Mouse (Mus musculus): ENCODE measurements around the gene Synpo2. TPM values are rescaled to one million over a fixed set of nuclear protein-coding genes. Genes with fewer than 3 reads are reported as not detected.
"Not testable (repeated sequence)": the region's sequence is repeated elsewhere in the genome, so short reads cannot be mapped to it uniquely, and the experiment has no call there.

Synpo2 gene
- total RNA-seq, 2 experiments from 2014 or later, result 0.28 TPM; not detected in 1

- no peak for ATAC-seq (replicated peaks; ENCODE audit: poor library complexity, severe bottlenecking)
Measured at GRCm38 (mm10) chr3:123140134-123140533, 95.8 kb downstream of the Synpo2 start.

GRCm38 (mm10) chr3:123139619-123140018, 96.3 kb downstream of the Synpo2 start:
- no peak for ATAC-seq (replicated peaks; ENCODE audit: poor library complexity, severe bottlenecking)

GRCm38 (mm10) chr3:123138274-123139003, 97.5 kb downstream of the Synpo2 start:
- ATAC-seq (replicated peaks; ENCODE audit: poor library complexity, severe bottlenecking), result no peak

- ATAC-seq (replicated peaks; ENCODE audit: poor library complexity, severe bottlenecking), result no peak
Measured at GRCm38 (mm10) chr3:123132101-123132500, 103.8 kb downstream of the Synpo2 start.

DNA sequence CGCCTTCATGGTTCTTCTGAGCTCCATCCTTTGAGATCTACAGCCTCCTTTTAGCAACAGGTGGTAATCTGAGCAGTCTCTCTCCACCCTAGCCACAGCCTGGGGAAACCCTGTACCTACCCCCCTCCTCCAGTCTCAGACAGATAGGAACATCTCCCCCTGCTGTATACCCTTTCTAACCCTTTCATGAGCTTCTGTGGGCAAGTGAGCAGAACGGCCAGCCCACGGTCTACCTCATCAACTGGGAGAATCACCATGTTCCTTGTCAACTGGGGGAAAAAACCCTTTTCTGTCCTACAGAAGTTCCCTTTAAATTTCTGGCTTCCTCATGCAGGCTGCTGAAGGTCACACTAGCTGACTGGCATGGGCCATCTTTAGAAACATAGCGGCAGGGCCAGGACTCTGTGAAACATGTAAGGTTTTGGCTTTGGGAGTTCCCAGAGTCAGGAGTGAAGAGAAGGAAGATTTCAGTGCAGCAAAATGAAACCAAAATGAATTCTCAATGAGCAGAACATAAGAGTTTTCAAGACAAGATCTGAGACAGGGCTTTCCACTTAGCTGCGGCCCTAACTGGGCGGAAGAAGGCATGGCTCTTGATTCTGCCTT, 104.7 kb downstream of the Synpo2 start:
- no peak for ATAC-seq (replicated peaks; ENCODE audit: poor library complexity, severe bottlenecking)

- ATAC-seq (replicated peaks; ENCODE audit: poor library complexity, severe bottlenecking), result no peak
Measured at GRCm38 (mm10) chr3:123130314-123131150, 105.4 kb downstream of the Synpo2 start.

DNA sequence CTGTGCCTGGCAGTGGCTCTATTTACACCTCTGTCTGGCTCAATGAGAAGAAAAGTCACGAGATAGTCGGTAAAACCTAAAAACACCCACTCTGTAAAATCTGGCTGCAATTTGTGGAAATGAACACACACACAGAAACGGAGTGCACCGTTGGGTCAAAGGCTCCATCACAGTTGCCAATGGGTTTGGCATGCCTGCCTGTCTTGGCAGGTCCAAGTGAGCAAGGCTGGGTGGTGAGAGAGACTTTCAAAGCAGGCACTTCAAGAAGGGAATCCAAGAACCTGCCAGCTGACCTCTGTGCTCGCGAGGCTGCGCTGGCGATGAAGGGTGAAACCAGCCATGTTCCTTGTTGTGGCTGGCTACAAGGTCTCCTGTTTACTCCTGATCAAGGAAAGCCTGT, 107.2 kb downstream of the Synpo2 start:
- no peak for ATAC-seq (replicated peaks; ENCODE audit: poor library complexity, severe bottlenecking)

DNA sequence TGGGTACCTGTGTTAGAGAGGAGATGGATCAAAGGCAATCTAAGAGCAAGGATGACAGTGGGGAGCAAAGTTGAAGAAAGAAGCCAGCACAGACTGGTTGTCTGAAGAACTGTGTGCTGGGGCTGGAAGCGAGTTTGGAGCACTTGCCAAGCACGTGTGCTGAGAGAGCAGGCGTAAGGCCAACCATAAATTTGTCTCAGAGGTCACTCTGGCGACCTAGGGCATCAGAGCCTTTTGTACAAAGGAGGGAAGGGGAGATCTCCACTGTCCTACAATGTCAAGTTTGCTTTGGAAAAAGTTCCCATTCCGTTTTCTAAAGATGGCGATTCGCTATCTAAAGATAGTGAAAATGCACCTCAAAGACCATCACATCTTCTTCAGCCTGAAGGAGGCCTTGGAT, 107.9 kb downstream of the Synpo2 start:
- no peak for ATAC-seq (replicated peaks; ENCODE audit: poor library complexity, severe bottlenecking)

DNA sequence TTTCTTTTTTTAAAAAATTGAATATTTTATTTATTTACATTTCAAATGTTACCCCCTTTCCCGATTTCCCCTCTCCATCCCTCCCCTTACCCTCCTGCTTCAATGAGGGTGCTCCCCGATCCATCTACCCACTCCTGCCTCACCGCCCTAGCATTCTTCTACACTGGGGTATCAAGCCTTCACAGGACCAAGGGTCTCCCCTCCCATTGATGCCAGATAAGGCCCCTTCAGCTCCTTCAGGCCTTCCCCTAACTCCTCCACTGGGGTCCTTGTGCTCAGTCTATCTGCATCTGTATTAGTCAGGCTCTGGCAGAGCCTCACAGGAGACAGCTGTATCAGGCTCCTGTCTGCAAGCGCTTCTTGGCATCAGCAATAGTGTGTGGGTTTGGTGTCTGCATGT, 109.2 kb downstream of the Synpo2 start:
- not testable (repeated sequence) for ATAC-seq (replicated peaks; ENCODE audit: poor library complexity, severe bottlenecking)

- ATAC-seq (replicated peaks; ENCODE audit: poor library complexity, severe bottlenecking), result no peak
Measured at GRCm38 (mm10) chr3:123123817-123124216, 112.1 kb downstream of the Synpo2 start.

DNA sequence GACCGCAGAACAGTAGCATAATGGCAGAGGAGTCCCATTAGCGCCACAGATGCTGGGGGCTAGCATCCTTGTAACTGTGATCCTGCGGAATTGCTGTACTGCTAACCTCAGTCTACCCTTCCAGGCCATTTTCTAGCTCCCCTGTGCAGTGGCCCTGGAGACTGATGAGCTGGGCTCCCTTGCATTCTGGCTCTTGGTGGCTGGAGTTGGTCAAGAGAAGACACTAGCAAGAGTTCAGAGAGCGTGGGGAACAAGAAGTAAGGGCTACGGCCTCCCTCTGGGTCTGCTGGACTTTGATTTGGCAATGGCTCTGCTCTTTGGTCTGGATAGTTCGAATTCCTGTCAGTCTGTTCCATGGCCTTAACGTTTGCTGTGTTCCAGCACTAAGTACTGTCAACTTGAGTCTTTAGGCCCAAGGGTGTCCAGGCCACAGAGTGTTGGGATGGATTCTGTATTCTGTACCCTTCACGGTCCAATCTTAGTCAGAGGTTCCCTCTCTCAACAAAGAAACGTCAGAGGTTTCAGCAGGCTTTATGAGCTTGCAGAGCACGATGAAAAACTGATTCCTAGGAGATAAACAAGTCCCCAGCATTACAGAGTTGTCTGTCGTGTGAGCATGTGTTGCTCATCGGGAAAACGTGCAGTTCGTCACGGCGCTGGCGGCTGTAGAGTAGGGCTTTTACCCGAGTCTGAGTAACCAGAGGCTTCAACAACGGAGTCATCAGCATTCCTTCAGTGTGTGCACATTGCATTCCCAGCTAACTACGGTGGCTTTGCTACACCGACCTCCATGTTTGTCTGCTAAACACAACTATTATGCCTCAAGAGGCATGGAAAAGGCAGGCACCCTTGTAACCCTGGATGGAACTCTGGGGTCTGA, 113.6 kb downstream of the Synpo2 start:
- ATAC-seq (replicated peaks; ENCODE audit: poor library complexity, severe bottlenecking), result no peak

DNA sequence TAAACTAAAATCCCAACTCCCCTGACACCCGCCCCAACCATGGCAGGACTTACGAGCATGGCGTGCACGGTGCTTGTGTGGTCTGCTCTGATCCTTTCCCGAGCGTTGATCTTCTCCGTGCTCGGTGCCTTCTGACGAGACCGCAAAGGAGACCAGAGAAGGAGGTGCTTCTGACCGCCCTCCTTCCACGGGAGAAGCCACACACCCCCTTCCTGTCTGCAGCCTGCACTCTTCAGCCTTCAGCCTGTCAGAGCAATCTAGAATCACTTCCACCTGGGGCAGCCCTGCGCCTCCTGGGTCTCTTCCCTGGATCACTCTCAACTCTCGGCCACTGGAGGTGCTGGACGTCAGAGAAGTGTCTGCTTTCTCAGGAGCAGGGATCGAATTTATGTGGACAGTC, 119.0 kb downstream of the Synpo2 start:
- peak; percentile 84 for ATAC-seq (replicated peaks; ENCODE audit: poor library complexity, severe bottlenecking)

DNA sequence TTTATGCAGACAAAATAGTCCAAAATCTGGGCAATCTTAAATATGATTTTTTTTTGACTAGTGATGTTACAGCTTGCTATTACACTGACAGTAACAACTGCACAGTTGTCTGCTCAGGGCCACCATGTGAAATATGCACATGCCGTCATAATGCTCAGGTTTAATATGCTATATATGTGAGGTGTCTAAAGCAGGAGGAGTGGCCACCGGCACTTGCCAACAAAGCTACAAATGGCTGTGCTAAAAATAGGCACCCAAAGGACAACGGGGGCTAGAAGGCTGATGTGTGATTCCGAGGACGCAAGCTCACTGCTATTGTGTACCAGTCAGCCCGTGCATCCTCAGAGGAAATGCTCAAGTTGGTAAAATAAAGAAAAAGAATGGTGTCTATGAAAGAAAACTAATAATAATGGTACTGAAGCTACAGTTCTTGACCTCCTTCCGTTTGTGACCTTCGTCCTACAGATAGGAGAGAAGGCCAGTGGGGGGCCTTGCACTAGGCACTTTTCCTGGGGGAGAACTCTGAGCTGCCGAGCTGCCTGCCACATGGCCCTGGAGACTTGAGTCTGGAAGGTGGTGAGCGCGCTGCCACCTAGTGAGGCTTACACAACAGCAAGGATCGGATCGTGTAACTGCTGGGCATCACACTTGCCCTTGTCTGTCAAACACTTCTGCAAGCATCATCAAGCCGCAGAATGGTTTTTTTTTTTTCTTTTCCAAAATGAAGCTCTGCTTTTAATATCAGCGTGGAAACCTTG, 120.0 kb downstream of the Synpo2 start:
- ATAC-seq (replicated peaks; ENCODE audit: poor library complexity, severe bottlenecking), result peak; percentile 72

- no peak for ATAC-seq (replicated peaks; ENCODE audit: poor library complexity, severe bottlenecking)
Measured at GRCm38 (mm10) chr3:123114001-123114635, 121.8 kb downstream of the Synpo2 start.

GRCm38 (mm10) chr3:123112781-123113180, 123.2 kb downstream of the Synpo2 start:
- ATAC-seq (replicated peaks; ENCODE audit: poor library complexity, severe bottlenecking), result no peak

DNA sequence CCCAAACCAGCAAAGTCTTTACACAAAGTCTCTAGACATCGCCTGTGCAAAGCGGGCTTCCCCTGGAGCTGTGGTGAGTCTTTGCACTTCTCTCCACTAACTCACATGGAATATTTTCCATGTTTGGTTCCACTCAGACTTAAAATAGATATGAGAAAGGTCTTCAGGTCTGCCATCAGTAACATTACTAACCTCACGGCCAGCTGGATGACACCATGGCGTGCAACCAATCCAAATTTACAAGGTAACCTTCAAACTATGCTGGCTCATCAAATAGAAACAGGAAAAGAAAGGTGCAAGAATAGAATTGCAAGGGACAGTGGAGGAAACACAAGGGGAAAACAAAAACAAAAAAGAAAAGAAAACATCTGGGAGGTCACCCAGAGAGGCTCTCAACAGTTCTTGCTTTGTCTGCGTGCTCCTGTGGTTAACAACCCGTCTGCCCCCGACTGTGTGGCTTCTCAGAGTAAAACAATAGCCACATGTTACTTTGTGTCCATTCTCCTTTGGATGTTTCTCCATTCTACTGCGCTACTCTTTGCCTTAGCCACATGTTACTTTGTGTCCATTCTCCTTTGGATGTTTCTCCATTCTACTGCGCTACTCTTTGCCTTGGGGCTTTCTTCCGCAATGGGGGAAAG, 124.8 kb downstream of the Synpo2 start:
- no peak for ATAC-seq (replicated peaks; ENCODE audit: poor library complexity, severe bottlenecking)

DNA sequence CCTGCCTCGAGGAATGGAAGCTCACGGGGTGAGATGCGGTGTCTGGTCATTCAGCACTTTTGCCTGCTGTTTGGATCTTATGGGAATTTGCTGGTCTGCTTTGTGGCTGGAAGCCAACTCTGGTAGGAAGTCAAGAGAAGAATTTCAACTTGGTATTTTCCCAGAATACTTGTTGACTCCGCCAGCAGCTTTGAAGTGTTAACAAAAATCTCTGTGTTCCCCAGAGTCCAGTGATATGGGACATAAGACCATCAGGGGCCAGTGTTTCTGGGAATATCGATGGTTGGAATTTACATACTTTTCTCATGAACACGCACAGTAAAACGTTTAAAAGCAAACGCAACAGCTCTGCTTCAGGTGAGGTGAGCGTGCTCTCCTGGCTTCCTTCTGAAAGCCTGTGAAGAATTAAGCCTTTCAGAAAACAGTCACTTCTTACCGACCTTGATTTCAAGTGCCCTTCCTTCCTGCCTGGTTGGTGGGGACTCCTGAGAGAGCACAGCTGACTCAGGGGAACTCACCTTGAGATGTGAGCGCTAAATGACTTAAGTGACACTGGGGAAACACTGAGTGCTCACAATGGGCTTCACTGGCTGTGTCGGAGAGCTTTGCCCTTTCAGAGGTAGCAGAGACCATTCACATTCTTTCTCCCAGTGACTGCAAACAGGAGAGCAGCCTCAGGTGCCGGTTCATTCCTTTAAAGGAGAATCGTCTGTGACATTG, 128.0 kb downstream of the Synpo2 start:
- no peak for ATAC-seq (replicated peaks; ENCODE audit: poor library complexity, severe bottlenecking)

DNA sequence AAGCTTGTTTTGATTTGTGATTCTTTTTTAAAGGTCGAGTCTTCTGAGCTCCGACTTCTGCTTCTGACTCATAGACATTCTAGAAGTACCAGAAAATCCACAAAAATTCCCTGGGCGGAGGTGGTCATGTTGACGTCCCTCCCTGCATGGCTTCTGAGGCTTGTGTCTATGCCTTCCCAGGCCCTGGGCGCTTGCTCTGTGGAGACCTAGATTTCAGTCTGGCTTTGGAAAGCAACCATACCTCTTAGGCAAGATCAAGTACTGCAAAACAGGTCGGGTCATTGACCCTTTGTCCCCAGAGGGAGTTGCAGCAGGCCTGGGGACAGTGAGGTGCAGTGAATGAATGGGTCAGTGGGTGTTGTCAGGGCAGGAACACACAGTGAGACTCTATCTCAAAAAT, 131.6 kb downstream of the Synpo2 start:
- no peak for ATAC-seq (replicated peaks; ENCODE audit: poor library complexity, severe bottlenecking)
